Comparison of ENCODE assay signal across 8 mouse cellular contexts in the genomic region with DNA sequence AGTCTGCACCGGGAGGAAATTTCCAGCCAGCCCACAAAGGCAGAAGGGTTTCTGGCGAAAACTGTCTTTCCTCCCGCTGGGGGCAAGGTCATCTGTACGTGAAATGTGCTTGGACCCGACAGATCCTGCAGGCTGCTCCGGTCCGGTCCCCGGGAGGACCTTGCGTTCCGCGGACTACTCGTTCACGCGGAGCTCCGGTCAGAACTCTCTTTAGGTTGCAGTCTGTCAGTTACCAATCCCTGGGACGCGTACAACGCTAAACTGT. TPM values are rescaled to one million over a fixed set of nuclear protein-coding genes. Genes with fewer than 3 reads are reported as not detected.
A peak's percentile ranks its signal among the peaks of the same experiment; 100 is the strongest.
DNase-seq lines count a peak whose midpoint lies in the region; ATAC-seq and TF ChIP-seq lines count a peak whose summit lies in the region.

No protein-coding gene starts in this region.

- H3K36me3 ChIP-seq in heart, embryonic 11.5 days (ENCODE audit: control insufficient read depth, insufficient read depth, low read length) = peaks cover 29% of the 10 kb centered on the region
- H3K36me3 ChIP-seq in ES-Bruce4 (ENCODE audit: control insufficient read depth, insufficient read depth, low read length, poor library complexity, severe bottlenecking) = no peaks in the 10 kb centered on the region
- peaks cover 41% of the 10 kb centered on the region for H3K36me3 ChIP-seq in forebrain, postnatal 0 days (ENCODE audit: insufficient read depth)
- peaks cover 32% of the 10 kb centered on the region for H3K36me3 ChIP-seq in liver, embryonic 15.5 days (replicated peaks)

- no peak for DNase-seq in heart, adult 11 months
- DNase-seq in forebrain, postnatal 0 days = no peak
- DNase-seq in spleen, adult 18-20 months = no peak
- no peak for DNase-seq in adrenal gland, adult 8-10 months

- H3K4me1 ChIP-seq in heart, embryonic 11.5 days (ENCODE audit: control insufficient read depth, insufficient read depth, low read length) = peaks cover 42% of the 10 kb centered on the region
- peaks cover 10% of the 10 kb centered on the region for H3K4me1 ChIP-seq in ES-Bruce4 (ENCODE audit: control insufficient read depth, insufficient read depth, low read length)
- peaks cover 31% of the 10 kb centered on the region for H3K4me1 ChIP-seq in forebrain, postnatal 0 days (ENCODE audit: insufficient read depth)
- H3K4me1 ChIP-seq in liver, embryonic 15.5 days (replicated peaks) = peaks cover 81% of the 10 kb centered on the region

- H3K4me3 ChIP-seq in heart, embryonic 11.5 days (ENCODE audit: low read depth, low read length) = peak overlapping the region; percentile 90
- H3K4me3 ChIP-seq in ES-Bruce4 (ENCODE audit: low read depth, low read length) = peak overlapping the region; percentile 83
- peak overlapping the region; percentile 71 for H3K4me3 ChIP-seq in forebrain, postnatal 0 days (ENCODE audit: low read depth, low read length)
- H3K4me3 ChIP-seq in liver, embryonic 15.5 days (replicated peaks) = peak overlapping the region; percentile 69

- no peaks in the 10 kb centered on the region for H3K9me3 ChIP-seq in heart, embryonic 11.5 days (replicated peaks; ENCODE audit: control insufficient read depth, low read length)
- H3K9me3 ChIP-seq in ES-Bruce4 (replicated peaks; ENCODE audit: control insufficient read depth, insufficient read depth, low read length, poor library complexity, severe bottlenecking) = no peaks in the 10 kb centered on the region
- no peaks in the 10 kb centered on the region for H3K9me3 ChIP-seq in forebrain, postnatal 0 days (ENCODE audit: low read length)
- no peaks in the 10 kb centered on the region for H3K9me3 ChIP-seq in liver, embryonic 15.5 days (replicated peaks)

- ATAC-seq in heart, embryonic 11.5 days (replicated peaks; ENCODE audit: insufficient number of reproducible peaks, low FRiP score, low TSS enrichment) = no peak
- no peak for ATAC-seq in forebrain, postnatal 0 days
- no peak for ATAC-seq in liver, embryonic 15.5 days (ENCODE audit: insufficient read depth)
- no peak for ATAC-seq in monocyte, adult 5-6 weeks (replicated peaks; ENCODE audit: insufficient number of reproducible peaks, low FRiP score, low TSS enrichment, poor library complexity, severe bottlenecking)

- H3K27ac ChIP-seq in heart, embryonic 11.5 days (ENCODE audit: low read depth, low read length) = peak overlapping the region; percentile 98
- H3K27ac ChIP-seq in ES-Bruce4 (ENCODE audit: insufficient read depth, low read length) = no peak overlapping the region
- H3K27ac ChIP-seq in forebrain, postnatal 0 days (ENCODE audit: low read depth, low read length) = peak overlapping the region; percentile 99
- H3K27ac ChIP-seq in liver, embryonic 15.5 days (replicated peaks) = peak overlapping the region; percentile 92

- peak overlapping the region; percentile 99 for H3K4me2 ChIP-seq in heart, embryonic 11.5 days
- H3K4me2 ChIP-seq in forebrain, postnatal 0 days (ENCODE audit: low read depth) = peak overlapping the region; percentile 98
- peak overlapping the region; percentile 100 for H3K4me2 ChIP-seq in liver, embryonic 15.5 days

- TF ChIP-seq POLR2A in ES-Bruce4 (IDR thresholded peaks at IDR 0.05; ENCODE audit: insufficient read depth, low read length) = no peak

- TF ChIP-seq EP300 in ES-Bruce4 (IDR thresholded peaks at IDR 0.05; ENCODE audit: insufficient read depth, low read depth, low read length) = no peak

- WGBS in heart, embryonic 11.5 days (ENCODE audit: insufficient replicate concordance) = 0% methylated on average over 18 of the region's 18 CpGs
- WGBS in forebrain, postnatal 0 days = 0% methylated on average over 18 of the region's 18 CpGs
- WGBS in liver, embryonic 15.5 days (ENCODE audit: insufficient replicate concordance) = under 1% methylated on average over 18 of the region's 18 CpGs

- peak overlapping the region; percentile 92 for H3K9ac ChIP-seq in heart, embryonic 11.5 days (ENCODE audit: low read depth, low read length)
- peak overlapping the region; percentile 78 for H3K9ac ChIP-seq in ES-Bruce4 (ENCODE audit: low read depth, poor library complexity, severe bottlenecking)
- peak overlapping the region; percentile 85 for H3K9ac ChIP-seq in forebrain, postnatal 0 days
- peak overlapping the region; percentile 83 for H3K9ac ChIP-seq in liver, embryonic 15.5 days

- TF ChIP-seq CTCF in ES-Bruce4 (IDR thresholded peaks at IDR 0.05; ENCODE audit: low read depth, low read length) = no peak
- no peak for TF ChIP-seq CTCF in forebrain, postnatal 0 days (IDR thresholded peaks at IDR 0.05; ENCODE audit: low read depth)

- no peaks in the 10 kb centered on the region for H3K27me3 ChIP-seq in heart, embryonic 11.5 days (ENCODE audit: control insufficient read depth, insufficient read depth, low read length)
- H3K27me3 ChIP-seq in ES-Bruce4 (ENCODE audit: control insufficient read depth, insufficient read depth, low read length, poor library complexity, severe bottlenecking) = no peaks in the 10 kb centered on the region
- no peaks in the 10 kb centered on the region for H3K27me3 ChIP-seq in forebrain, postnatal 0 days (ENCODE audit: insufficient read depth, low read length)
- H3K27me3 ChIP-seq in liver, embryonic 15.5 days = 0 out of 2 replicates have a peak, but pooled peaks cover 2% of the 10 kb centered on the region

RNA-seq across cellular contexts. Expression of a gene that starts 3.5 kb away (rescaled TPM):
- polyA plus RNA-seq in heart, embryonic 11.5 days (2014; fragmentation: Nextera tagmentation; extraction: Ambion mirVana) = 21.5 and 25.1 TPM in 2 replicates
- 23.3 and 28.4 TPM in 2 replicates for polyA plus RNA-seq in ES-Bruce4 (2011; ENCODE audit: insufficient read depth, insufficient read length, low read depth, missing spikeins)
- 10.2 and 15.0 TPM in 2 replicates for total RNA-seq in forebrain, postnatal 0 days (2014; rRNA removed)
- polyA plus RNA-seq in forebrain, postnatal 0 days (2015; fragmentation: Nextera tagmentation; extraction: Ambion mirVana) = 18.1 and 30.2 TPM in 2 replicates
- 4.0 TPM in 2 replicates for polyA plus RNA-seq in liver, embryonic 15.5 days (2015; fragmentation: Nextera tagmentation; extraction: Ambion mirVana)
- 14.3 to 27.5 TPM (median 16.8 TPM) in 3 replicates for total RNA-seq in monocyte, adult 5-6 weeks (2017)
- total RNA-seq in adrenal gland, adult 8-10 months (2022) = 10 to 100 TPM; 20.4 to 44.2 (median 35.1) TPM

RNA-seq across cellular contexts. Expression of a gene that starts 11.9 kb away (rescaled TPM):
- 30.5 and 31.7 TPM in 2 replicates for polyA plus RNA-seq in heart, embryonic 11.5 days (2014; fragmentation: Nextera tagmentation; extraction: Ambion mirVana)
- 15.7 and 16.6 TPM in 2 replicates for polyA plus RNA-seq in ES-Bruce4 (2011; ENCODE audit: insufficient read depth, insufficient read length, low read depth, missing spikeins)
- total RNA-seq in forebrain, postnatal 0 days (2014; rRNA removed) = 2.0 and 2.4 TPM in 2 replicates
- polyA plus RNA-seq in forebrain, postnatal 0 days (2015; fragmentation: Nextera tagmentation; extraction: Ambion mirVana) = 6.8 and 7.7 TPM in 2 replicates
- polyA plus RNA-seq in liver, embryonic 15.5 days (2015; fragmentation: Nextera tagmentation; extraction: Ambion mirVana) = 6.6 and 7.1 TPM in 2 replicates
- 3.1 to 3.8 TPM in 2 of 3 replicates, not detected in the other for total RNA-seq in monocyte, adult 5-6 weeks (2017)
- 10 to 100 TPM in 2 of 4 experiments, 1 to 10 TPM in 2; 6.3 to 16.0 (median 10.4) TPM for total RNA-seq in adrenal gland, adult 8-10 months (2022)

RNA-seq across cellular contexts. Expression of a gene that starts 14.5 kb away (rescaled TPM):
- polyA plus RNA-seq in heart, embryonic 11.5 days (2014; fragmentation: Nextera tagmentation; extraction: Ambion mirVana) = 19.6 and 25.0 TPM in 2 replicates
- 21.1 and 21.5 TPM in 2 replicates for polyA plus RNA-seq in ES-Bruce4 (2011; ENCODE audit: insufficient read depth, insufficient read length, low read depth, missing spikeins)
- 21.1 and 28.9 TPM in 2 replicates for total RNA-seq in forebrain, postnatal 0 days (2014; rRNA removed)
- polyA plus RNA-seq in forebrain, postnatal 0 days (2015; fragmentation: Nextera tagmentation; extraction: Ambion mirVana) = 17.0 and 24.2 TPM in 2 replicates
- 9.6 and 11.0 TPM in 2 replicates for polyA plus RNA-seq in liver, embryonic 15.5 days (2015; fragmentation: Nextera tagmentation; extraction: Ambion mirVana)
- total RNA-seq in monocyte, adult 5-6 weeks (2017) = 19.2 to 55.3 TPM (median 20.9 TPM) in 3 replicates
- 10 to 100 TPM; 53.9 to 65.7 (median 60.5) TPM for total RNA-seq in adrenal gland, adult 8-10 months (2022)

RNA-seq across cellular contexts. Expression of a gene that starts 14.7 kb away (rescaled TPM):
- polyA plus RNA-seq in heart, embryonic 11.5 days (2014; fragmentation: Nextera tagmentation; extraction: Ambion mirVana) = 166 and 170 TPM in 2 replicates
- polyA plus RNA-seq in ES-Bruce4 (2011; ENCODE audit: insufficient read depth, insufficient read length, low read depth, missing spikeins) = 77.9 and 94.0 TPM in 2 replicates
- 47.7 and 59.2 TPM in 2 replicates for total RNA-seq in forebrain, postnatal 0 days (2014; rRNA removed)
- polyA plus RNA-seq in forebrain, postnatal 0 days (2015; fragmentation: Nextera tagmentation; extraction: Ambion mirVana) = 125 and 141 TPM in 2 replicates
- polyA plus RNA-seq in liver, embryonic 15.5 days (2015; fragmentation: Nextera tagmentation; extraction: Ambion mirVana) = 77.2 and 88.0 TPM in 2 replicates
- total RNA-seq in monocyte, adult 5-6 weeks (2017) = 51.4 to 93.3 TPM (median 54.6 TPM) in 3 replicates
- 100 to 1,000 TPM; 138 to 160 (median 154) TPM for total RNA-seq in adrenal gland, adult 8-10 months (2022)

RNA-seq across cellular contexts. Expression of a gene that starts 40.8 kb away (rescaled TPM):
- polyA plus RNA-seq in heart, embryonic 11.5 days (2014; fragmentation: Nextera tagmentation; extraction: Ambion mirVana) = 15.5 and 21.8 TPM in 2 replicates
- polyA plus RNA-seq in ES-Bruce4 (2011; ENCODE audit: insufficient read depth, insufficient read length, low read depth, missing spikeins) = 21.9 and 25.7 TPM in 2 replicates
- total RNA-seq in forebrain, postnatal 0 days (2014; rRNA removed) = 356 and 381 TPM in 2 replicates
- polyA plus RNA-seq in forebrain, postnatal 0 days (2015; fragmentation: Nextera tagmentation; extraction: Ambion mirVana) = 55.3 and 74.7 TPM in 2 replicates
- polyA plus RNA-seq in liver, embryonic 15.5 days (2015; fragmentation: Nextera tagmentation; extraction: Ambion mirVana) = 3.4 and 5.8 TPM in 2 replicates
- 76.7 to 192 TPM (median 86.2 TPM) in 3 replicates for total RNA-seq in monocyte, adult 5-6 weeks (2017)
- 100 to 1,000 TPM in 2 of 4 experiments, 10 to 100 TPM in 2; 89.8 to 169 (median 115) TPM for total RNA-seq in adrenal gland, adult 8-10 months (2022)
